Mouse (Mus musculus) urinary bladder, postnatal 14 days (tissue): ENCODE measurements around the gene Rnd2.
"Not testable (repeated sequence)": the region's sequence is repeated elsewhere in the genome, so short reads cannot be mapped to it uniquely, and the experiment has no call there.

Source experiments
- DNase-seq: peaks from one replicate; pipeline ENCODE4 v3.0.0; 2021; ENCODE audit warnings: low spot score

Gene Rnd2

GRCm38 (mm10) chr11:101468731-101469130, 3.9 kb downstream of the Rnd2 start:
- no peak for DNase-seq

- no peak for DNase-seq
Observed at GRCm38 (mm10) chr11:101469155-101469554, 4.4 kb downstream of the Rnd2 start.

GRCm38 (mm10) chr11:101470206-101470605, 5.4 kb downstream of the Rnd2 start:
- no peak for DNase-seq

- DNase-seq = no peak
Observed at GRCm38 (mm10) chr11:101471926-101472325, 7.1 kb downstream of the Rnd2 start.

GRCm38 (mm10) chr11:101472336-101472735, 7.5 kb downstream of the Rnd2 start:
- DNase-seq = no peak

GRCm38 (mm10) chr11:101473686-101474085, 8.9 kb downstream of the Rnd2 start:
- DNase-seq = not testable (repeated sequence)

GRCm38 (mm10) chr11:101474298-101474697, 9.5 kb downstream of the Rnd2 start:
- DNase-seq = no peak

GRCm38 (mm10) chr11:101476361-101476760, 11.6 kb downstream of the Rnd2 start:
- not testable (repeated sequence) for DNase-seq

GRCm38 (mm10) chr11:101477194-101477551, 12.4 kb downstream of the Rnd2 start:
- DNase-seq = no peak

GRCm38 (mm10) chr11:101477552-101478211, 12.9 kb downstream of the Rnd2 start:
- no peak for DNase-seq

- DNase-seq = no peak
Observed at GRCm38 (mm10) chr11:101479171-101479635, 14.4 kb downstream of the Rnd2 start.

- no peak for DNase-seq
Observed at GRCm38 (mm10) chr11:101480912-101481311, 16.1 kb downstream of the Rnd2 start.

- no peak for DNase-seq
Observed at GRCm38 (mm10) chr11:101483804-101484203, 19.0 kb downstream of the Rnd2 start.

GRCm38 (mm10) chr11:101484245-101484644, 19.4 kb downstream of the Rnd2 start:
- no peak for DNase-seq

- no peak for DNase-seq
Observed at GRCm38 (mm10) chr11:101484814-101485213, 20.0 kb downstream of the Rnd2 start.

- DNase-seq = no peak
Observed at GRCm38 (mm10) chr11:101485509-101486028, 20.8 kb downstream of the Rnd2 start.

- DNase-seq = no peak
Observed at GRCm38 (mm10) chr11:101486126-101486525, 21.3 kb downstream of the Rnd2 start.

GRCm38 (mm10) chr11:101506269-101506780, 41.5 kb downstream of the Rnd2 start:
- DNase-seq = no peak

GRCm38 (mm10) chr11:101507090-101507489, 42.3 kb downstream of the Rnd2 start:
- DNase-seq = no peak

GRCm38 (mm10) chr11:101518937-101519336, 54.1 kb downstream of the Rnd2 start:
- no peak for DNase-seq

GRCm38 (mm10) chr11:101519364-101519763, 54.6 kb downstream of the Rnd2 start:
- no peak for DNase-seq
